Mouse (Mus musculus) hindbrain, postnatal 0 days (tissue): Measurements from ENCODE around the gene Cdk7. TPM values are rescaled to one million over a fixed set of nuclear protein-coding genes. Genes with fewer than 3 reads are reported as not detected.
"Not testable (repeated sequence)": the region's sequence is repeated elsewhere in the genome, so short reads cannot be mapped to it uniquely, and the experiment has no call there.

Experiments used
- ATAC-seq: fragments of 200-750 bp; cut with Nextera tagmentation; 2 replicates; pipeline ENCODE4 v1.8.0; 2017; ENCODE audit warnings: mild to moderate bottlenecking, moderate TSS enrichment, moderate library complexity
- DNase-seq: peaks from one replicate; pipeline ENCODE4 v3.0.0-alpha.2; 2015; ENCODE audit warnings: low spot score
- H3K27ac ChIP-seq: fragments of 300-500 bp; sonication (generic); 2 replicates; pipeline ENCODE4 v1.5.1; 2014; ENCODE audit warnings: mild to moderate bottlenecking
- H3K27me3 ChIP-seq: fragments of 300-500 bp; sonication (generic); 2 replicates; pipeline ENCODE4 v1.6.1; 2014; ENCODE audit warnings: low read length, mixed read lengths; ENCODE audit not compliant: insufficient read depth
- H3K36me3 ChIP-seq: fragments of 300-500 bp; sonication (generic); 2 replicates; pipeline ENCODE4 v1.6.1; 2014; ENCODE audit warnings: low read length, mixed read lengths; ENCODE audit not compliant: insufficient read depth
- H3K4me1 ChIP-seq: fragments of 300-500 bp; sonication (generic); 2 replicates; pipeline ENCODE4 v1.6.1; 2014; ENCODE audit warnings: antibody characterized with exemption, low read length, mixed read lengths; ENCODE audit not compliant: insufficient read depth
- H3K4me2 ChIP-seq: fragments of 300-500 bp; sonication (generic); 2 replicates; pipeline ENCODE4 v1.6.1; 2014; ENCODE audit warnings: low read depth, mild to moderate bottlenecking, low read length, moderate library complexity, mixed read lengths
- H3K4me3 ChIP-seq: fragments of 300-500 bp; sonication (generic); 2 replicates; pipeline ENCODE4 v1.5.1; 2014; ENCODE audit warnings: low read length
- H3K9ac ChIP-seq: fragments of 300-500 bp; sonication (generic); replicated peaks from 2 replicates; pipeline ENCODE4 v1.6.1; 2014; ENCODE audit warnings: mild to moderate bottlenecking, low read length, moderate library complexity, mixed read lengths
- H3K9me3 ChIP-seq: fragments of 300-500 bp; sonication (generic); 2 replicates; pipeline ENCODE4 v1.6.1; 2016; ENCODE audit warnings: low read length, mixed read lengths
- CTCF ChIP-seq: IDR thresholded peaks from 2 replicates; pipeline ENCODE4 v1.5.1; 2016; ENCODE audit warnings: antibody characterized with exemption, control low read depth, low read depth
- WGBS: fragments of 180-500 bp; shearing (Covaris S2); extraction: QIAGEN DNeasy Blood & Tissue Kit; methylation state at CpG from one replicate; pipeline ENCODE4 v1.1.7; 2014; 5-methylcytosine and 5-hydroxymethylcytosine counted together
- polyA plus RNA-seq: library from polyadenylated mRNA; unstranded; fragments of >200 nt; fragmentation: Nextera tagmentation; extraction: Ambion mirVana; gene quantifications from 2 replicates; pipeline ENCODE4 v1.2.1, GENCODE M21; 2015
- total RNA-seq: library from RNA; depleted of rRNA; stranded (reverse); fragments of >200 nt; gene quantifications from 2 replicates; pipeline ENCODE4 v1.2.3, GENCODE M21; 2014

Cdk7 gene
- total and polyA plus RNA-seq, 2 experiments from 2014 or later: 33.4 to 37.7 TPM

DNA sequence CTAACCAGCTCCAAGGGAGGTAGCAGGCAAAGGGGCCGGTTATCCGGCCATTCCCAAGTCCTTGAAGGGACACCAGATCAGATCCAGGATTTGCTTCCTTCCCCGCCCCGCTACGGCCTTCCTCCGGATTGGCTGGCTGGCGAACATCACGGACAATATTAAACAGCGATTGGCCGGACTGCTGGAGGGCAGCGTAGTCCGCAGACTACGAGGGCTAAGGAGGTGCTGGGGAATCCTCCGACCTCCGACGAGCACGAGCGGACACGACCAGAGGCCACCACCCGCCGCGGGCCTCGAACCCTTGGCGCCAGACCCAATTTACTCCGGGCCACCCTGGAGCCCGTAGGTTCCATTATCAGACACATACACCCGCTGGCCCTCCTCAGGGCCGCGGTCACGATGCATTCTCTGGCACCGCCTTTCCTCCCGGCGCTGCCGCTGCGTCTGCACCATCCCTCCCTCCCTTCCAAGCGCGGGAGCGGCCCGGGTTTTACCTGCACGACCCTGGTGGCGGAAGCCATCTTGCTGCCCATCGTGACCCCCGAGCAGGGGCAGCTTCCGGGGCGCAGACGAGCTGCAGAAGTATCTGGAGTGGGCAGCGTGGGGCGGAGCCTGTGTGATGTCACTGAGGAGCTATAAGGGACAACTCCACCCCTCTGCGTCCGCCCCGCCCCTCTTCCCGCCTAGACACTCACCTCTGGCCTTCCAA lies 13.5 kb upstream of the Cdk7 start, which contains the start of gene Mrps36:
Gene Mrps36, minus strand, starts transcription at position 624 of the 709 bp plus-strand sequence.
- H3K36me3 ChIP-seq: no peaks in the 10 kb centered on the region
- no peaks in the 10 kb centered on the region for H3K27me3 ChIP-seq
- DNase-seq (peak; percentile 95), ATAC-seq (peak; percentile 98)
- H3K4me1 ChIP-seq: peaks cover 3% of the 10 kb centered on the region; the same call in 1 of the 2 replicates
- no peaks in the 10 kb centered on the region for H3K9me3 ChIP-seq
- 0 out of 2 replicates have a peak, but pooled peaks have one; percentile 24 for TF ChIP-seq CTCF
- H3K27ac ChIP-seq: peak within 1 kb of the TSS; percentile 96
- peak within 1 kb of the TSS; percentile 88 for H3K9ac ChIP-seq
- peak within 1 kb of the TSS; percentile 57 for H3K4me2 ChIP-seq
- peak within 1 kb of the TSS; percentile 77 for H3K4me3 ChIP-seq
- under 1% methylated on average over 48 of the region's 52 CpGs for WGBS

DNA sequence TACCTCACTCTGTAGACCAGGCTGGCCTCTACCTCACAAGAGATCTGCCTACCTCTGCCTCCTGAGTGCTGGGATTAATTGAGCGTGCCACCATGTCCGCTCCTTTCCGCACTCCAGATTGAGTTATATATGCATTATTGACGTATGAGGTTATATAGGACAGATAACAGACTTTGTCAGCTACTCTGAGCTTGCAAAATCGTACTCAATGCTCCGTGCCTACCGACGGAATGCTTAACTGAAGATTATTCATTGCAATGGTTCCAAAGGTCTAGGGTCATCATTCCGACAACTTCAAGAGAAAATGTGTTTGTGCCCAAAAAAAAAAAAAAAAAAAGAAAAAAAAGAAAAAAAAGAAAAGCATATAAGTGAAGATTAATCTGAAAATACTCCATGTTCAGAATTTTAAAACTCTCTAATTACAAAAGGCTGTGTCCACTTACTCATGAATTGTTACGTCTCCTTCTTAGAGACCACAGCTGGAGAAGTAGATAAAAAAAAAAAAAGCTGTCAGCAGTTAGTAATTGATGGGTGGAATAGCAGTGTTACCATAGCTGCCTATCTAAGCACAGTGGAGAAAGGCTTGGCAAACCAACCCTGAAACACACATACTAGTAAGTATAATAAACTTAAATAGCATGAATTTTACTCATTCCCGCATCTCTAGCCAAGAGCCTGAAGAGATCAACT lies 12.8 kb upstream of the Cdk7 start:
- peak overlapping the region; percentile 57 for H3K4me2 ChIP-seq
- WGBS: 63% methylated on average over 11 of the region's 11 CpGs
- H3K36me3 ChIP-seq: no peaks in the 10 kb centered on the region
- no peak for TF ChIP-seq CTCF
- no peak for DNase-seq
- no peaks in the 10 kb centered on the region for H3K9me3 ChIP-seq
- peak; percentile 65 for ATAC-seq
- H3K4me3 ChIP-seq: peak overlapping the region; percentile 77
- no peaks in the 10 kb centered on the region for H3K27me3 ChIP-seq
- H3K4me1 ChIP-seq: peaks cover 3% of the 10 kb centered on the region; the same call in 1 of the 2 replicates
- H3K27ac ChIP-seq: peak overlapping the region; percentile 96
- H3K9ac ChIP-seq: peak overlapping the region; percentile 88; the same call in 1 of the 2 replicates

DNA sequence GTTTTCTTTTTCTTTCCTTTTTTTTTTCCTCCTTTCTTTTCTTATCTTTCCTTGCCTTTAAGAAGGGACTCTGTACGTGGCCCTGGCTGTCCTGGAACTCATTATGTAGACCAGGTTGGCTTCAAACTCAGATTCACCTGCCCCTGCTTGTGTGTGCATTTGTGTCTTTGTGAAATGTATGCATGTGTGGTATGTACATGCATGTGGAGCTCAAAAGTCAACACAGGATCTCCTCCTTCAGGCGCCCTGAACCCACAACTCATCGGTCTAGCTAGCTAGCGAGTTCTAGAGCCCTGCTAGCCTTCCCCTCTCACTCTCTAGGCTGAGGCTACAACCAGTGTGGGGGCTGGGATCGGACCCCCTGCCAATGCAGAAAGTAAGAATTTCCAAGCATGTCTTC lies 12.1 kb upstream of the Cdk7 start:
- ATAC-seq (no peak), DNase-seq (no peak)
- peak overlapping the region; percentile 57 for H3K4me2 ChIP-seq
- no peaks in the 10 kb centered on the region for H3K27me3 ChIP-seq
- H3K27ac ChIP-seq: no peak overlapping the region
- 89% methylated on average over 5 of the region's 5 CpGs for WGBS
- no peaks in the 10 kb centered on the region for H3K9me3 ChIP-seq
- no peaks in the 10 kb centered on the region for H3K36me3 ChIP-seq
- no peak overlapping the region for H3K9ac ChIP-seq
- peaks cover 3% of the 10 kb centered on the region; the same call in 1 of the 2 replicates for H3K4me1 ChIP-seq
- no peak overlapping the region for H3K4me3 ChIP-seq
- no peak for TF ChIP-seq CTCF

DNA sequence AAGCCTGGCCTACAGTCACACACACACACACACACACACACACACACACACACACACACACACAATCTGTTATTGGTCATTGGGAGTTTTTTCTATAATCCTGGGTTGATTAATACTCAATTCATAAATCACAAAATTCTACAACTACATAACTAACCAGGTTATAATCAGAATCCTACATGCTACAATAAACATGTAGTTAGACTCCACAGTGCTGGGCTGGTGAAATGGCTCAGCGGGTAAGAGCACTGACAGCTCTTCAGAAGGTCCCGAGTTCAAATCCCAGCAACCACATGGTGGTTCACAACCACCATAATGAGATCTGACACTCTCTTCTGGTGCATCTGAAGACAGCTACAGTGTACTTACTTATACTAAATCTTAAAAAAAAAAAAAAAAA lies 2.0 kb upstream of the Cdk7 start:
- H3K27ac ChIP-seq: no peak overlapping the region
- DNase-seq (no peak), ATAC-seq (no peak)
- H3K4me3 ChIP-seq: no peak overlapping the region
- WGBS: 88% methylated on average over 2 of the region's 2 CpGs
- no peak overlapping the region for H3K9ac ChIP-seq
- H3K9me3 ChIP-seq: no peaks in the 10 kb centered on the region
- H3K27me3 ChIP-seq: no peaks in the 10 kb centered on the region
- H3K4me2 ChIP-seq: no peak overlapping the region
- TF ChIP-seq CTCF: no peak
- H3K4me1 ChIP-seq: peaks cover 10% of the 10 kb centered on the region
- peaks cover 4% of the 10 kb centered on the region; the same call in 1 of the 2 replicates for H3K36me3 ChIP-seq

DNA sequence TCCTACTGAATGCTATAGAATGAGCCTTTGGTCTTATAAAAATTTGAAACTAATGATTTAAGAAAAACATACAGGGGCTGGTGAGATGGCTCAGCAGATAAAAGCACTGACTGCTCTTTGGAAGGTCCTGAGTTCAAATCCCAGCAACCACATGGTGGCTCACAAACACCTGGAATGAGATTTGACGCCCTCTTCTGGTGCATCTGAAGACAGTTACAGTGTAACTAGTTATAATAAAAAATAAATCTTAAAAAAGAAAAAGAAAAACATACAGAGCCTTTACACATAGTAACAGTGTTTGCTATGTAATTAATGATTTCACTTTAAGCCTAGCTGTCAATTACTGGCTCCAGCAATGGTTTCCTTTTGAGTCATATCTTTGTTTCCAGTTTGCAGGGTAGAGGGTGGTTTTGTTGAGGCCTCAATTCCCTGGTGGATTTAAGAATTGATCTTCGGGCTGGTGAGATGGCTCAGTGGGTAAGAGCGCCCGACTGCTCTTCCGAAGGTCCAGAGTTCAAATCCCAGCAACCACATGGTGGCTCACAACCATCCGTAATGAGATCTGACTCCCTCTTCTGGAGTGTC lies 815 bp upstream of the Cdk7 start:
- not testable (repeated sequence) for H3K4me1 ChIP-seq, DNase-seq, ATAC-seq, H3K36me3 ChIP-seq, H3K9ac ChIP-seq, H3K27me3 ChIP-seq, H3K9me3 ChIP-seq
- Histone ChIP-seq H3K27ac (peak overlapping the region; percentile 95; the same call in 1 of the 2 replicates), H3K4me2 (peak overlapping the region; percentile 53), H3K4me3 (peak overlapping the region; percentile 94; the same call in 1 of the 2 replicates)
- 94% methylated on average over 5 of the region's 6 CpGs for WGBS

DNA sequence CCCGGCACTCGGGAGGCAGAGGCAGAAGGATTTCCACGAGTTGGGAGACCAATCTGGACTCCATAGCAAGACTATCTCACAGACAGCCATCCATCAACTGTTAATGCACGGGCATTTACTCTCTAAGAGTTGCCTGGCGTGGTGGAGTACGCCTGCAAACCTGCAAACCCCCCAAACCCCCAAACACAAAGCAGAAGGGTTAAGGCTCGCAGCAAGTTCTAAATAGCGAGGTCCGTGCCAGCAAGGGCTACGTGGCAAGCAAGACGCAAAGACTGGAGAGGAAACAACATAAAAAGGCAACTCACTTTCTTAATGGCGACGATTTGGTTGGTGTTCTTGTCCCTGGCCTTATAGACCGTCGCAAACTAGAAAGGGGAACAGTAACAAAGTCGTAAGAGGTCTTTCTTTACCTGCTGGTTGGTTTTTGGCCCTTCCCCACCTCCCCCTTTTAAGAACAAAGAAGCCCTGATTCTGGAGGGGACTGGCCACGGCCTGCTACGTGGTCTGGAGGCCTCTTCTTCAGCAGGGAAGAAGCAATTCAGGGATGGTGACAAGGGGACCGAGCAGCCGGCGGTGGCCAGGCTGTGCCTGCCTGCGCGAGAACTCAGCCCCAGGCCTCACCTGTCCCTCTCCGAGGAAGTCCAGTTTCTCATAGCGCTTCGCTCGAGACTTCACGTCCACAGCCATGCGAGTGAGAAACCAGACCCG lies 432 bp downstream of the Cdk7 start:
- no peak for TF ChIP-seq CTCF
- Histone ChIP-seq H3K4me3 (peak overlapping the region; percentile 94), H3K9ac (peak overlapping the region; percentile 93), H3K4me1 (peaks cover 10% of the 10 kb centered on the region), H3K27me3 (no peaks in the 10 kb centered on the region), H3K27ac (peak overlapping the region; percentile 95), H3K36me3 (peaks cover 4% of the 10 kb centered on the region; the same call in 1 of the 2 replicates), H3K4me2 (peak overlapping the region; percentile 91), H3K9me3 (no peaks in the 10 kb centered on the region)
- 1% methylated on average over 30 of the region's 30 CpGs for WGBS
- DNase-seq: no peak
- peak; percentile 89 for ATAC-seq

DNA sequence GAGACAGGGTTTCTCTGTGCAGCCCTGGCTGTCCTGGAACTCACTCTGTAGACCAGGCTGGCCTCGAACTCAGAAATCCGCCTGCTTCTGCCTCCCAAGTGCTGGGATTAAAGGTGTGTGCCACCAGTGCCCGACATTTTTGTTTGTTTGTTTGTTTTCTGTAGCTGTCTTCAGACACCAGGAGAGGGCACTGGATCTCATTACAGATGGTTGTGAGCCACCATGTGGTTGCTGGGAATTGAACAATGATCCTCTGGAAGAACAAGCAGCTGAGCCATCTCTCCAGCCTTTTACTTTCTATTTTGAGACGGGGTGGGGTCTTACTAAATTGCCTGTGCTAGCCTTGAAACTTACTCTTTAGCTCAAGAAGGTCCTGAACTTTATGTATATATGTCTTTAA lies 2.2 kb downstream of the Cdk7 start:
- not testable (repeated sequence) for H3K9me3 ChIP-seq, H3K36me3 ChIP-seq, ATAC-seq

More for the DNA sequence above, 2.2 kb downstream of the Cdk7 start:
- WGBS: over 99% methylated on average over 4 of the region's 4 CpGs
- H3K4me1 ChIP-seq, H3K27me3 ChIP-seq, DNase-seq, H3K4me2 ChIP-seq, H3K4me3 ChIP-seq, H3K27ac ChIP-seq, H3K9ac ChIP-seq: not testable (repeated sequence)
